Mouse (Mus musculus): ENCODE data around the gene Gpr152.

DNA sequence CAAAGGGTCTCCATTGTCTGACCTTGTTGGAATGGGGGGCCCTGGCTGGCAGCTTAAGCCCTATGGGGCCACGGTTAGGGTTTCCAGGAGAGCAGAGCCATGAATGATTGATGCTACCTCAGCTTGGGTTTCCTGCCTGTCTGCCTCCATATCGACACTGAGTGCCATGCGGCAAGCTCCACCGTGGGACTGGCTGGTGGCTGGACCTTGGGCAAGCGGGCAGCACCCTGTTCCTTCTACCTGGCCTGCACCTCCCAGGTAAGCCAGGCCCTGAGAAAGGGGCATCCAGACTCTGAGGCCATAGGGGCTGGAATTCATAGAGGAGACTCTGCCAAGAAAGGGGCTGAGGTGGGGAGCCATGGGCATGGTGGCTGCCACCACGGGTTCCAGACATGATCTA is 560 bp downstream of the Gpr152 start:
- TF ChIP-seq CTCF (IDR thresholded peaks at IDR 0.05; ENCODE audit: insufficient read depth, low read length) (no peak), POLR2A (IDR thresholded peaks at IDR 0.05; ENCODE audit: borderline replicate concordance, extremely low read depth, low read depth, low read length) (no peak)
